Mouse (Mus musculus) activated CD4-positive, CD25-positive, alpha-beta regulatory T cell, adult 4 months (primary cell): Measurements from ENCODE around the gene Ankrd39. TPM values are rescaled to one million over a fixed set of nuclear protein-coding genes. Genes with fewer than 3 reads are reported as not detected.
"Not testable (repeated sequence)": the region's sequence is repeated elsewhere in the genome, so short reads cannot be mapped to it uniquely, and the experiment has no call there.

ENCODE experiments used
- ATAC-seq: one replicate; pipeline ENCODE4 v1.8.0; 2017
- polyA plus RNA-seq, 2 experiments: library from polyadenylated mRNA; unstranded; fragments of 100-300 nt; shearing (Covaris generic); gene quantifications; one replicate each; pipeline ENCODE4 v1.2.1; 2017

Gene Ankrd39
- polyA plus RNA-seq, 2 experiments from 2014 or later: 21.5 to 21.6 TPM

DNA sequence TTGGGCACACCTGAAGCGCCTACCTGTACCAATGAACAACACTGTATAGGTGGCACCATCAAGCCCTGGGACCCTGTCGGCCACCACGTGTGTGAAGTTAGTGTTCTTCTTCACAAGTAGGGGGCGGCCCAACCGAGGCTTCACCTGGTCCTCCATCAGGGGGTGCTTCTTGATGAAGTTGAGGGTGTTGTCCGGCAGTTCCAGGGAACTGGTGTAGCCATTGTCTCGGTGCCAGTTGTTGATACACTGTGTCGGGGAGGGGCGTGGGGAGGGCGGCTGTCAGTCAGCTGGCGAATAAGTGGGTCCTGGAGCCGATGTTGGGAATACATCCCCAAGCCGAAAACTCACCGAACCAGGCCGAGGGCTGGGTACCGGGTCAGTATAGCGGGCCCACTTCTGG is 4.7 kb upstream of the Ankrd39 start:
- ATAC-seq: no peak

DNA sequence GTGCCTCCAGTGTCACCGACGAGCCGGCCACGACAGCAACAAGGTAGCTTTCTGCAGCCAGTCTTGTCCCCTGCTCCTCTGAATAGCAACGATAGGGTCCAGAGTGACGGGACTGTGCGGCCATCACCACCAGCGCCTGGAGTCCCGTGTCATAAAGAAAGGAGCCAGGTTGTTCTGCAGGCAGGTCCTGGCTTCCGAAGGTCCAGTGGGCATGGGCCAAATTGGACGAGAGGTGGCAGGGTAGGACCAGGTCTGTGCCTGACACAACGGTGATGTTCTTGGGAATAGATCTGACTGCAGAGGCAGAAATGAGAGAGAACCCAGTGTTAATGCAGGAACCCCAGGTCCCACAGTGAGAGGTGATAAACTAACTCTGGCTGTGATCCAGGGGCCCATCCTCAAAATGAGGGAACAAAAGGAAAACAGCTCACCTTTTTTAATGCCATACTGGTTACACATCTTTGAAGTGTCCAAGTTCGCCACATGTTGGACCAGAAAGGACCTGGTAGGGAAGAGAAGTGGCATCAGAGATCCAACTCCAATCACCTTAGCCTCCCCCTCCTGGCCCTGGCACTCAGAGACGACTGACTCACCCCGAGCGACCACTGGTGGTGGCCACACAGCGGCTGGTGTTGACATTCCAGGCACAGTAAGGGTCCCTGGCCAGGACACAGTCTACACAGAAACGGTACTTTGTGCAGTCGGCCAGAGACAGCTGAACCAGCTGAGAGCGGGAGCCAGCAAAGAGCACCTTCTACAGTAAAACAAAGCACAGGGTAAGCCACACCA is 3.0 kb upstream of the Ankrd39 start:
- ATAC-seq: no peak

DNA sequence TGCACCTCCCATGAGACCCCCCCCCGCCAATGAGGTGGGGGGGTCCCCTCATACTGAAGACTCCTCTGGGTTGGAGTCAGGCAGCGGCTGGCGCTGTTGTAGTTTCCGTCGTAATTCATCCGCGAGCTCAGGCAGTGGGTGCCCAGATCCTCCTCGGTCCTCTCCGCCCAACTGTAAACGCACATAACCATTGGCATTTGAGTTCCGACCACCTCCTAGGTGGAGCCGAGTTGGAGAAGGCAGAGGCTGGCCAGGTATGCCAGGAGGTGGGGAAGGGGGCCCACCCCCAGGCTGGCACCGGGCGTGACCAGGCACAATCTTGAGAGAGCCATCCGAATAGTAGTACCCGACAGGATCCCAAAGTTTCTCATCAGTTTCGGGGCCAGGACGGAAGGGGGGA is 2.2 kb upstream of the Ankrd39 start:
- no peak for ATAC-seq

DNA sequence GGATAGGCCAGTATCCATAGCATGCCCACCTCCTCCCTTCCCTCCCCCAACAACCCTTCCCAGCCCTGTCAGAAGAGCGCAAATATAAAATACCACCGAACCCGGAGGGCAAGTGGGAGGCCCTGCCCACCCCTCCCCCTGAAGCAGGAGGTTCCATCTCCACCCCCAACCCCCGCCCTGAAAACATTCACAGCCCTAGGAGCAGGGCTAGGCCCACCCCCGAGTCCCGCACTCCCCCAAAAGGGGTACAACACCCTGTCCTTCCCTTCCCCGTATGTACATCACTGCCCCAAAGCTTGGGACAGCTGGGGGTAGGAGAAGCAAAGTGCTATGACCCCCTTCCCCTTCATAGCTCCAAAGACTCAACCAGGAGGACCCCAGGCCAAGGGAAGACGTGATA is 1.5 kb upstream of the Ankrd39 start:
- no peak for ATAC-seq

DNA sequence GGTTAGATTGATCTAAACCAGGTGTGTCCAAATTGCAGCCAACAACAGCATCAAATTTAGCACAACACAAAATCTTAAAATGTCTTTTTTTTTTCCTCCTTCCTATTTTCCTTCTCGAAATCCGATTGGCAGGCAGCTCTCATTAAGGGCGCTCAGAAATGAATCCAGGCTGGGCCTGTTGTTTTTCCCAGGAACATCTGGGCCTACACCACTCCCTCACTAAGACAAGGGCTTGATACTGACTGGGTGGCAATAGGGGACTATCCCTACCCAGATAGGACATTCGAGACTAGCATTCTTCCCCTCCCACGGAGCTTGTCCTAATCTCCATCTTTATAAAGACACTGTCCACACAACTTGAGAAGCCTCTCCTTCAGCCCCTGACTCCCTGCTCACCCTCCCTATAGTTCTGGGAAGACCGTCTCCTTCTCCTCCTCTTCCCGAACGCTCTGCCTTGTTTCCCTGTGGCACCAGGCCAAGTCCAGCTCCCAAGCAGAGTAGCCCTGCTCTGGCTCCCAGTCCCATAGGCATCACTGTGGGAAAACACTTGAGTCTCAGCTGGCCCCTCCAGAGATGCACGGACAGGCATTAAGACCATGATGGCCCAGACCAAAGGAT is 845 bp upstream of the Ankrd39 start:
- ATAC-seq: no peak

DNA sequence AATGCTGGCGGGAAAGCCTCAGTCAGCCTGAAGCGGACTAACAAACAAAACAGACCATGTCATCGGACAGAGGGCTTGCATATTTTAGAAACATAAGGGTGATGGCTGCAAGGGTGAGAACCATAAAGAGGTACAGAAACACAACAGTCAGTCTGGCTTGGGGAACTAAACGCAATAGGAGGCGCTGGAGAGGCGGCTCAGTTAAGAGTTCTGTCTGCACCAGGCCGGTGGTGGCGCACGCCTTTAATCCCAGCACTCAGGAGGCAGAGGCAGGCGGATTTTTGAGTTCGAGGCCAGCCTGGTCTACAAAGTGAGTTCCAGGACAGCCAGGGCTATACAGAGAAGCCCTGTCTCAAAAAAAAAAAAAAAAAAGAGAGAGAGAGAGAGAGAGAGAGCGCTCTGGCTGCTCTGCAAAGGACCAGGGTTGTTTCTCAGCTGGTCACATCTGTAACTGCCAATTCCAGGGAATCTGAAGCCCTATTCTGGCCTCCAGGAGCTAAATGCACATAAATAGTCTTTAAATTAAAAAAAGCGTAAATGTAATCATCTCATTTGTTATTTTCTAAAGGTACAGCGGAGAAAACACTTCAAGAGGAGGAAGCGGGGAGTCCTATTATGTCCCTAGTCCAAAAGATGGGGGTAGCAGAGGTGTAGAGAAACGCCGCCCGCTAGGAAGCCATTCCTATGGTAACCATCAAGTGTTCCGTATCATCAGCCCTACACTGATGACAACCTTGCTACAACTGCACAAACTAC is 1.2 kb downstream of the Ankrd39 start:
- ATAC-seq: no peak

DNA sequence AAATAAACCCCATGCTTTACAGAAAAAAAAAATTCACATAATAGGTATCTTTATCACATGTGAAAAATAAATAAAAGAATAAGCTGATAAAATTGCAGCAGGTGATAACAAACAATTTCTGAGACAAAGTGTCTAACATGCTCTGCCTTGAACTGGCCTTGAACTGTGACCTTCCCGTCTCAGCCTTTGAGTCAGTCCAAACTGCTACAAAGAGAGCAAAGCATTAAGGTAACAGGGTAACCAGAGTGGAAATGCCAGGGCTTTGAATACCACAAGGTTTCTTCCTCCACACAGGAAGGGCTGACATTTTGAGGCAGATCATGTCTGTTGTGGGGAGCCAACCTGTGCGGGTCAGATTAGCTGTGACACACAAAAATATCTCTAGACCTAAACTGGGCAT is 1.9 kb downstream of the Ankrd39 start:
- ATAC-seq: no peak

DNA sequence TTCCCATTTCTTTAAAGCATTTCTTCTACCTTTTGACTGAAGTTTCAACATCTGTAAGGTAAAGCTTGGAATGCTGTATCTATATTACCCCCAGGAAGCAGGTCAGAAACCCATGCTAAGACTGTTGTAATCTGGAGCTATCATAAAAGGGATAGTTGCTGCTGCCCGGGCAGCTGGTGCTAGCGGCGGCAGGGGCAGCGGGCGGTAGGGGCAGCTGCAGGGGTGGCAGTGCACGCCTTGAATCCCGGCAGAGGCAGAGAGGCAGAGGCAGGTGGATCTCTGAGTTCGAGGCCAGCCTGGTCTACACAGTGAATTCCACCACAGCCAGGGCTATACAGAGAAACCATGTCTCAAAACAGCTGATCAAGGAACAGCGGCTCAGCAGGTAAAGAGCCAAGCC is 4.3 kb downstream of the Ankrd39 start:
- ATAC-seq: no peak

DNA sequence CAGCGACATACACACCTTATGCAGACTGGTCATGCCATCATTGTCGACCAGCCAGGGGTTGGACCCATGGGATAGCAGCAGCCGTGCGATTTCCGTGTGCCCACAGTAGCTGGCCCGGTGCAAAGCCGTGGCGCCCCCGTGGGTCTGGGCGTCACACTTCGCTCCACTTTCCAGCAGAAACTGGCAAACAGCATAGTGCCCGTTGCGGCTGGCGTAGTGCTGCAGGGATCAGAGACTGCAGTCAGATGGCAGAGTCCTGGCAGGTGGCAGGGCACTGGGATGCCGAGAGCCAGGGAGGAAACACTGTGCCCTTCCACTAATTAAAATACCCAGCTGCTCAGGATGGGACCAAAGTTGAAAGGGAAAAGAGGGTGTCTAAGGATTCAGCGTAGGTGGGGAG is 5.4 kb downstream of the Ankrd39 start:
- no peak for ATAC-seq

DNA sequence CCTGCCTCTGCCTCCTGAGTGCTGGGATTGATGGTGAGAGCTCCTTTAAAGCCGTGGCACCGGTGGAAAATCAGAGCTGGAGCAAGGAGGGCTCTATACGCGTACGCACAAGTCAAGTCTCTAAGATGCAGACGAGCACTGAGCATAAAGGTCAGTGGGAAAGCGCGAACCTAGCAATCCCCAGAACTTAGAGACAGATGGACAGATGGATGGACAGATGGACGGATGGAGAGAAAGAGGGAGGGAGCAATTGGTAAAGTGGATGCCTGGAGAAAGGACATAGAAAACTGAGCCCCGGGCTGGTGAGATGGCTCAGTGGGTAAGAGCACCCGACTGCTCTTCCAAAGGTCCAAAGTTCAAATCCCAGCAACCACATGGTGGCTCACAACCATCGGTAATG is 6.4 kb downstream of the Ankrd39 start:
- no peak for ATAC-seq

DNA sequence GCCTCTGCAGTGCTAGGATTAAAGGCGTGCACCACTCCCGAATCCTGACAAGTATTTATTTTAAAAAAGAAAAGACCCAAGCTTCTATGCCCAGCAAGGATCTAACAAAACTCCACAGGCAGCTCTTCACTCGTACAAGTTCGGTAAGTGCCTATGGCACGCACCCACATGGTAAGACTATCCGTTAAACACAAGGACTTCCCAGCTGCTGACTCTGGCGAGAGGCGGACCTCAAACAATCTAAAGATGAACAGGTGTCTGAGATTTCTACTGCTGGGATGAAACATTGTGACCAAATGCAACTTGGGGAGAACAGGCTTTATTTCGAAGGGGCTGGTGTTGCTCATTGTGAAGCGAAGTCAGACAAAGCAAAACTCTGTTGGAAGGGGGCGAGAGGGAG is 7.1 kb downstream of the Ankrd39 start:
- no peak for ATAC-seq

DNA sequence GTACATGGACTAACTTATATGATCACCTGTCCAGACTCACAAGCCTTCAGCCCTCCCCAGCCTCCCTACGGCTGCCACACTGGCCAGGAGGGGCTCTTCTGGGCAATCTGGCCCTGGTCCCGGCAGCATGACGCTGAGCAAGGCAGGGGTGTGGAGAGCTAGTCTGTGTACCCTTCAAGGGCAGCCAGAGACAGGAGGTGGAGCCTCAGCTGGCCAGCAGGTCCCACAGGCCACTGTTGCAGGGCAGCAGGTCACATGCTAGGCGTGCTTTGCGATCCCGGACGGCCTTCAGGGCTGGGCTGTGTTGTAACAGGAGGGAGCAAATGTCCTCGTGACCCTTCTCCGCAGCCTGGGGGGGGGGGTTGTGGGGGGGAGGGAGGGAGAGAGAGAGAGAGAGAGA is 8.1 kb downstream of the Ankrd39 start, which contains the start of gene Gm42417:
Gene Gm42417, minus strand, starts transcription at position 244 of the 400 bp plus-strand sequence.
- ATAC-seq: no peak

DNA sequence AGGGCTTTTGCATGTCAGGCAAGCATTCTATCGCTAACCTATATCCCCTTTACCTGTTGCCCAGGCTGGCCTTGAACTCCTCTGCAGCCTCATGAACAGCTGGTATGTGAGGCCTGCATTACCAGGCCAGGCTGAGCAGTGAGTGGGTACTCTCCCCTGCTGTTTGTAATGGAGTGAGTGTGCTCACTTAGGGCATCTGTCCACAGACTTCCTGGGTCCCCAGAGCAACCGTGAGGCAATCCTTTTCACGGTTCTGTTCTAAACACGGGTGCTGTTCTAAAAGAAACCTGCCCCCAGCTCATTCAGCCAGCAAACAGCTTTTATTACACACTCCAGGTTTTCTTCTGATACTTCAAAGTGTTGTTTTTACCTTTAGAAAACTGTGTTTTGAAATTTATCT is 8.5 kb downstream of the Ankrd39 start:
- no peak for ATAC-seq

DNA sequence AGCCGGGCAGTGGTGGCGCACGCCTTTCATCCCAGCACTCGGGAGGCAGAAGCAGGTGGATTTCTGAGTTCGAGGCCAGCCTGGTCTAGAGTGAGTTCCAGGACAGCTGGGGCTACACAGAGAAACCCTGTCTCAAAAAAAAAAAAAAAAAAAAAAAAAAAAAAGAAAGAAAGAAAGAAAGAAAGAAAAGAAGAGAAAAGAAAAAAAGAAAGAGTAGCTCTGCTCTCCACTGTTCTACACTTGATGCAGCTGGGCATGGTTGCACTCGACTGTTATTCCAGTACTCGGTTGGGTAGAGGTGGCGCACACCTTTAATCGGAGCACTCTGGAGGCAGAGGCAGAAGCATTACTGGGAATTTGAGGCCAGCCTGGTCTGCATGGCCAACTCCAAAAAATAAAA is 10.5 kb downstream of the Ankrd39 start, which contains the start of gene Ankrd23:
Gene Ankrd23, minus strand, starts transcription at position 101 of the 400 bp plus-strand sequence.
- not testable (repeated sequence) for ATAC-seq

DNA sequence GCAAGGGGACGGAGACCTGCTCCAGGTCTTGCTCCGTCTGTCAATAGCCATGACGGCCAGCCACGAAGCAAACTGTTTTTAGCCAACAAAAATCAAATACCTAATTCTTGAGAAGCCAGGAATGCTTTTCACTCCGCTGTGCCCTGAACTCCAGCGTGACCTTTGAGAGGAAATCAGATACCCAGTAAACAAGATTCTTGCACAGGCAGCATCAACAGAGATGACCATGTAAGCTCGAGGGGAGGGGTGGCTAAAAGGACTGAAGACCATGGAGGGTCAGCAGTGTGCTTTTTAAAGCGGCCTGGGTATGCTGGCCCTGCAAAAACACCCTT is 10.9 kb downstream of the Ankrd39 start:
- ATAC-seq: no peak

DNA sequence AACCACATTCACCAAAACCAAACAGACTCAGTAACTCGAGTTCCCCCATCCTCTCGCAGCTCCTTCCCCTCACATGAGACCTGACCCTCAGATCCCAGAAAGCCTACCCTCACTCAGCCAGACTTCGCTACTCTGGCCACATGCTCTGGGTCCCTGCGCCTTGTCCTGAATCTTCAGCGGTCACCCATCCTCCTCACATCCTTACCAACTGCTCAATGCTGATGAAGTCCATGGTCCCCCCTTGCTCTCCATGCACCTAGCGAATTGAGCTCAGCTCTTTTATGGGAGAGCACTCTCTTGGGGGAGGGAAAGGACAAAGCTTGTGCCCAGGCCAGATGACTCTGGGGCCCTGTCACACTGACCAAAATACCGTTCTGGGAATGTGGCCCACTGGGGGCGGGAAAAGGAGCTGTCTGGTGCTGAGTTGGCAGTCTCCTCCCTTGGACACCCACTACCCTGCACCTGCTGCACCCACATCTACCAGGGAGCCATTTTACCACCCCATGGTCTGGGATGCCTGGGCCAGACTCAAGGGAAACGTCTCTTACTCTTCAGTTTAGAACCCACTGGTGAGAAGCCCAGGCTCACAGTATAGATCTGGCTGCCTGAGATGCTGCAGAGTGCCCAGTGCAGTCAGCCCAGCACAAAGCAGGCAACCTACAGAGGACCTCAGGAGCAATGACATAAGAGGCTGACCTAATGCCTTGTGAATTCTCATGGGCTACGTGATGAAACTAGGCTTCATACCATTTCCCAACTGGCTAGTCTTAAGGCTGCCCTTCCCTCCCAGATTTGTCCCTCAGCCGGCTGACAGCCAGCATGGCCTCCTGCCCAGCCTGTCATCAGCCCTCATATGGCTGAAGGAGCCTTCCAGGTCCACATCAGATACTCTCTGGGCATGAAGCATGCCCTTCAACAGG is 11.5 kb downstream of the Ankrd39 start:
- no peak for ATAC-seq

DNA sequence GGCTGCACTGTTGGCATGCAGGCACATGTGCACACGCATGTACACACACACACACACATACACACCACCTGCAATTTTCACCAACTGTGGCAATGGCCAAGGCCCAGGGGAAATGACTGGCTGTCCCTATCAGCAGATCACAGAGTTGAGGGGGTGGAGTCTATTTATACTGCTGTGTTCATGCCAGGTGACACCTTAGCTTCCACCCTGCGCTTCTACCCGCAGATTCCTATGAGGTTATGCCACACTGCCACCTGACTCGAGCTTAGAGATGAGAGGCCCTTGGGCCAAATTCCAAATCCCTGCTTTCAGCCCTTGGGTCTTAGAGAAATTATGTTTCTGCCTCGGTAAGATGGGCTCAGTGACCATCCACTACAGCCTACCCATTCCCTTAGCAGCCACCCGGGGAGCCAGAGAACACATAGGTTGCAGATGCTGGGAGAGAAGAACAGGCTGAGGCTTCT is 12.6 kb downstream of the Ankrd39 start:
- no peak for ATAC-seq

DNA sequence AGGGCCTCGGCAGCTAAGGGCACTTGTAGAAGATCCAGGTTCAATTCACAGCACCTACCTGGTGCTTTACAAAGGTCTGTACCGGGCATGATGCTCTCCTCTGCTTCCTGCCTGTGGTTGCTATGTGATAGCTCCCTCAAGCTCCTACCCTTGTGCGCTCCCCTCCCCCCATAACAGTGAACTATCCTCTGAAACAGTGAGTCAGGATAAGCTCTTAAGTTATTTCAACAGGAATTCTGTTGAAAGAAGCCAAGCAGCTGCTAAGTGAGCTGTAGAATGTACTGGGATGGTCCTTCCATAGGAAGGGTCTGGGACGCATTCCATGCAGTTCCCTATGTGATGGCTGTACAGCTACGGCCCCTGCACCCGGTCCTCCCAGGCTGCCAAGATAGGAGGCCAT is 13.7 kb downstream of the Ankrd39 start:
- no peak for ATAC-seq

DNA sequence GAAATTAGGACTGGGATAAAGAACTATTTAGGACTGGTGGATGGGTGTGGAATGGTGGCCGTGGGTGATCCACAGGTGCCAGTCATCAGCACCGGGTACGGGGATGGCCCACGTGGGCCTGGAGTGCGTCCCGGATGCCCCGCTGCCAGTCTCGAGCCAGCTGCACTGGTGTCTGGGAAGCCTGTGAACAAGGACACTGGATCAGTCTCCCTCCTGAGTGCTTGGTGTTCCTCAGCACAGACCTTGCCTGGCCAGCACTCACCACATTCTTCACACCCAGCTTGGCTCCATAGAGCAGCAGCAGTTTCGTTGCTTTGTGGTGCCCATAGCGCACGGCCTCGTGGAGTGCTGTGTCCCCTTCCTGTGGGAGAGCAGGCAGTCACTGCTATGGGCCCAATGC is 15.8 kb downstream of the Ankrd39 start:
- no peak for ATAC-seq

DNA sequence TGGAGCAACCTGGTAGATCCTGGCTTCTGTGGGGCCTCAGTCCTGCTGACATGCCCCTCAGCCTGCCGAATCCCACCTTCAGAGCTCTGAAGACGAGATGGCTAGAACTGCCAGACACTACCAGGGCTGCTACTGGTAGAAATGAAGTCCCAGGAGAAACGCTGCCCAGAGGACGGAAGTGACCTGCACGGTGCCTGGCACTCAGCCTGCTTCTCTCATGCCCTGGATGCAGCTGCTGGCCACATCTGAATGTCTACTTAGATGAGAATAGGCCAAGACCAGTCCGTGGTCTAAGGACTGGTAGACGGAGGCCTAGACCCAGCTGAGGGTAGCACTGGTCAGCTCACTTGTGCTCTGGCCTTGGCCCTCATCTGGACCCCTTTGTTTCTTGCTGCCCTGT is 16.3 kb downstream of the Ankrd39 start:
- no peak for ATAC-seq

DNA sequence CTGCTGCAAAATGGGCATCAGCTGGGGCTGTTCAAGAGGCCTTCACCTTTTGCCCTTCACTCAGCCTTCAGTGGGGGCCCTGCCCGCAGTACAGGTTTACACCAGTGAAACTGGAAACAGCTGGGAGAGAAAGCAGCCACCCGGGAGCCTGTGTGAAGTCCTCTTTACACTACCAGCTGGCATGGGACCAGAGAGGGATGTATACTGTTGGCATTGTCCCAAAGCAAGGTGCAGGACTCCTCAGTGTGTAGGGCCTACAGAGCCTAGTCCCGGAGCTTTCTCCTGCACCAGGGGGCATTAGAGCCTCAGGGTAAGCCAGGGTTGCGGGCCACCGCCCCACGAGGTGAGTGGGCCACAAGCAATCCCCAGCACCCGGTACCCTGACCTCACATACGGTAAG is 16.8 kb downstream of the Ankrd39 start:
- ATAC-seq: no peak

DNA sequence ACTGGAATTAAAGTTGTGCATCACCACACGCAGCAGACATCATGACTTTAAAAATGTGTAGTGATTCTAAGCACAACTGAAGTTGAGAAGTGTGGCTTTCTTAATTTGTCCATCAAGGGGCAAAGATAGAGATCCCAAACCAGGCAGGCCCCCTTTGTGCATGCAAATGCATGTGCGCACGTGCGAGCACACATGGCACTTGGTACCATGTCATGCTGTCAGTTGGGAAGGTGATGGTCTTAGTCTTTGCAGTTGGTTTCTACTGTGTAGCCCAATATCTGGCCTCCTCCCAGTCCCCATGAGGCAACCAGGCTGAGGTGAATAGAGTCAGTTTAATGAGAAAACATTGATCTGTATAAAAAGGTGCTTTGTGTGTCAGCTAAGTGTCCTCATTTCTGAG is 17.4 kb downstream of the Ankrd39 start:
- no peak for ATAC-seq

DNA sequence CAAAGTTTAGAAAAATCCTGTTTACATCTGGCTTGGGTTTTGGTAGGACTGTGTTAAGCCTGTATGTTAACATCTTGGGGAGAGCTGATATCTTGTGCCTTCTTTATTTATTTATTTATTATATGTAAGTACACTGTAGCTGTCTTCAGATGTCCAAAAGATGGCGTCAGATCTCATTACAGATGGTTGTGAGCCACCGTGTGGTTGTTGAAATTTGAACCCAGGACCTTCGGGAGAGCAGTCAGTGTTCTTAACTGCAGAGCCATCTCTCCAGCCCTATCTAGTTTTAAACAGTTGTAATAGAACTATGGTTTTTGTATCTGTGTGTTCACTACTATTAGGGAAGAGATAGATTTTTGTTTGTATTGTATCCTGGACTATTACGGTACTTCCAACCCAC is 18.0 kb downstream of the Ankrd39 start:
- ATAC-seq: no peak
